Mouse (Mus musculus) kidney, embryonic 16.5 days (tissue): ENCODE measurements around the gene Akap10. TPM values are rescaled to one million over a fixed set of nuclear protein-coding genes. Genes with fewer than 3 reads are reported as not detected.

Source experiments
- ATAC-seq: fragments of 200-750 bp; cut with Nextera tagmentation; 2 replicates; pipeline ENCODE4 v1.8.0; 2017; ENCODE audit warnings: moderate TSS enrichment; ENCODE audit not compliant: low FRiP score, low TSS enrichment
- H3K27ac ChIP-seq: fragments of 300-500 bp; sonication (generic); 2 replicates; pipeline ENCODE4 v1.5.1; 2014; ENCODE audit warnings: low read length
- H3K27me3 ChIP-seq: fragments of 300-500 bp; sonication (generic); 2 replicates; pipeline ENCODE4 v1.6.1; 2014; ENCODE audit warnings: low read length, control low read depth, mixed read lengths; ENCODE audit not compliant: insufficient read depth
- H3K36me3 ChIP-seq: fragments of 300-500 bp; sonication (generic); 2 replicates; pipeline ENCODE4 v1.6.1; 2014; ENCODE audit warnings: low read length, control low read depth, mixed read lengths; ENCODE audit not compliant: insufficient read depth
- H3K4me1 ChIP-seq: fragments of 300-500 bp; sonication (generic); 2 replicates; pipeline ENCODE4 v1.6.1; 2014; ENCODE audit warnings: low read length, control low read depth, mixed read lengths; ENCODE audit not compliant: insufficient read depth
- H3K4me2 ChIP-seq: fragments of 300-500 bp; sonication (generic); replicated peaks from 2 replicates; pipeline ENCODE4 v1.6.1; 2014; ENCODE audit warnings: low read depth, low read length
- H3K4me3 ChIP-seq: fragments of 300-500 bp; sonication (generic); 2 replicates; pipeline ENCODE4 v1.5.1; 2014; ENCODE audit warnings: mild to moderate bottlenecking, low read length
- H3K9ac ChIP-seq: fragments of 300-500 bp; sonication (generic); replicated peaks from 2 replicates; pipeline ENCODE4 v1.6.1; 2014; ENCODE audit warnings: low read length
- H3K9me3 ChIP-seq: fragments of 300-500 bp; sonication (generic); 2 replicates; pipeline ENCODE4 v1.6.1; 2016; ENCODE audit warnings: low read length, control low read depth
- WGBS: fragments of 180-500 bp; shearing (Covaris S2); extraction: QIAGEN DNeasy Blood & Tissue Kit; methylation state at CpG from one replicate; pipeline ENCODE4 v1.1.7; 2014; 5-methylcytosine and 5-hydroxymethylcytosine counted together
- polyA plus RNA-seq: library from polyadenylated mRNA; unstranded; fragments of >200 nt; fragmentation: Nextera tagmentation; extraction: Ambion mirVana; gene quantifications from 2 replicates; pipeline ENCODE4 v1.2.1, GENCODE M21; 2015

Gene Akap10
- polyA plus RNA-seq = 15.8 and 18.7 TPM in 2 replicates

- ATAC-seq = peak; percentile 95
Measured at GRCm38 (mm10) chr11:61930098-61930517, at the start of gene Akap10. Akap10 (minus strand) TSS chr11:61930252.

DNA sequence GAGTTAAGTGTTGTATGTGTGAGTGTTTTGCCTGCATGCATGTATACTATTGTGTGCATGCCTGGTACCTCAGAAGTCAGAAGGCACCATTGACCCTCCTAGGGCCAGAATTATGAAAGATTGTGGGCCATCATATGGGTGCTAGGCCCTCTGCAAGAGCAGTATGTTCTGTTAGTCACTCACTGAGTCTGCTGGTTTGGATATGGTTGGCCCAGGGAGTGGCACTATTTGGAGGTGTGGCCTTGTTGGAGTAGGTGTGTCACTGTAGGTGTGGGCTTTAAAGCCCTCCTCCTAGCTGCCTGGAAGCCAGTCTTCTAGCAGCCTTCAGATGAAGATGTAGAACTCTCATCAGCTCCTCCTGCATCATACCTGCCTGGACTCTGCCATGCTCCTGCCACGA, 45.7 kb upstream of the Akap10 start:
- Histone ChIP-seq H3K4me3 (no peak overlapping the region), H3K4me2 (no peak overlapping the region), H3K4me1 (peaks cover 7% of the 10 kb centered on the region; the same call in 1 of the 2 replicates), H3K36me3 (no peaks in the 10 kb centered on the region), H3K27ac (no peak overlapping the region), H3K9ac (no peak overlapping the region), H3K9me3 (no peaks in the 10 kb centered on the region), H3K27me3 (0 out of 2 replicates have a peak, but pooled peaks cover 2% of the 10 kb centered on the region)
- WGBS = 75% methylated on average over 1 of the region's 1 CpGs
- no peak for ATAC-seq

More at GRCm38 (mm10) chr11:61930098-61930517, at the start of gene Akap10:
- Histone ChIP-seq H3K9me3 (no peaks in the 10 kb centered on the region), H3K4me1 (peaks cover 20% of the 10 kb centered on the region), H3K4me2 (peak within 1 kb of the TSS; percentile 69), H3K9ac (peak within 1 kb of the TSS; percentile 97), H3K27me3 (no peaks in the 10 kb centered on the region), H3K4me3 (peak within 1 kb of the TSS; percentile 95), H3K36me3 (no peaks in the 10 kb centered on the region), H3K27ac (peak within 1 kb of the TSS; percentile 93)
- WGBS = under 1% methylated on average over 42 of the region's 43 CpGs

DNA sequence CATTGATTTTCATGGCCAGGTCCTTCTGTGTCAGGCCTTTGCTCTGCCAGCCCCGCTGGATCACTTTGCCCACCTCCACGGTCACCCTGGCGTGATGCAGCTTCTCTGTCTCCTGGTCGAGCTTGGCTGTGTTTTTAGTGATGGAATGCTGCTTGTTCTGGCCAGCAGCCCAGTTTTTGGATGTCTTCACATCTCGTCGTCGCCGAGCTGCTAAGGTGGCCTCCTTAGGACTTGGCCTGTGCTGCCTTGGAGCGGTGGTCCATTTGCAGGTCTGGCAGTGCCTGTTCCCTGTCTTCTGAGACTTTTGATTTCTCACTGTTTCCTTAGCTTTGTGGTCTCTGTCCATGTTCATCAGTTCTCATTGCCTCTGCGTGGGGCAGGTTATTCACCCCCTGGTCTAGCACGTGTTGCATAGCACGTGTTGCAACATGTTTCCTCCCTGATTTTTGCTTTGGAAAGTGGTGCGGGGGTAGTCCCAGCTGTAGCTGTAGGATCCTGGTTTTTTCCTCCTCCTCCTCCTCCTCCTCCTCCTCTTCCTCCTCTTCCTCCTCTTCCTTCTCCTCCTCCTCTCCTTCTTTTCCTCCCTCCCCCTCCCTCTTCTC, 44.2 kb upstream of the Akap10 start:
- H3K4me3 ChIP-seq = no peak overlapping the region
- 45% methylated on average over 13 of the region's 13 CpGs for WGBS

DNA sequence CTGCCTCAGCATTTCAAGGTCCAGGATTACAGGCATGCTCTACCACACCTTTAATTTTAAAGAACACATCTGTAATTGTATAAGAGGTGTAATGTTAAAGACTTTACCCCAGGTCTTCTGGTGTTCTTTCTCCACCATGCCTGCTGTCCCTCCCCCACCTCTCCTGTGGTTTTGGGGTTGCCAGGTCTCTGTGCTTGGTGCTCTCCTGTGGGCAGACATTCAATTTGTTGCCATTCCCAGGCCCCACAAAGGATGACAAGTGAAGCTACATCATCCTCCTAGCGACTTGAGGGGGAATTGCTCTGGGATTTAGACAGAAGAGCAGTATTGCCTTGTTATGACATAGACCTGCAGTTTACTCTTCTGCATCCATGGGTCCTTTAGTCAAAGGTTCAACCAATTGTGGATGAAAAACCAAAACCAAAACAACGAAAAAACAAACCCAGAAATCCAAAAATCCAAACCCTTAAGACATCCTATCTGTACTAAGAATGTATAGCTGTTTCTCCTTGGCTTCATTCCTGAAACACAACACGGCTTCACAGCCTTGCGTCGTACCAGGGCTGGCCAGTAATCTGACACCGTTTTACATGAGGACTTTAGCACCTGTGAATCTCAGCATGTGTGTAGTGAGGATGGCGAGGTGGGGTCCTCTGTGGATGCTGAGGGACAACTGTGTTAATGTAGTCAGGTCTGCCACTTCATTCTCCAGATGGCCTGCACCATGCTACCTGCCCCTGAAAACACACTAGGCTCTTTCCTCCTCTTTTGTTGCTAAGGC, 41.6 kb upstream of the Akap10 start:
- WGBS = 32% methylated on average over 7 of the region's 7 CpGs
- no peaks in the 10 kb centered on the region for H3K9me3 ChIP-seq
- H3K4me2 ChIP-seq = no peak overlapping the region
- no peak overlapping the region for H3K9ac ChIP-seq
- no peak overlapping the region for H3K27ac ChIP-seq
- ATAC-seq = no peak
- peaks cover 7% of the 10 kb centered on the region; the same call in 1 of the 2 replicates for H3K4me1 ChIP-seq
- H3K4me3 ChIP-seq = no peak overlapping the region
- 0 out of 2 replicates have a peak, but pooled peaks cover 2% of the 10 kb centered on the region for H3K27me3 ChIP-seq
- H3K36me3 ChIP-seq = no peaks in the 10 kb centered on the region

More for the DNA sequence above, 44.2 kb upstream of the Akap10 start:
- Histone ChIP-seq H3K9ac (no peak overlapping the region), H3K27ac (no peak overlapping the region), H3K27me3 (0 out of 2 replicates have a peak, but pooled peaks cover 2% of the 10 kb centered on the region), H3K4me1 (peaks cover 7% of the 10 kb centered on the region; the same call in 1 of the 2 replicates), H3K36me3 (no peaks in the 10 kb centered on the region), H3K4me2 (no peak overlapping the region), H3K9me3 (no peaks in the 10 kb centered on the region)
- ATAC-seq = no peak

DNA sequence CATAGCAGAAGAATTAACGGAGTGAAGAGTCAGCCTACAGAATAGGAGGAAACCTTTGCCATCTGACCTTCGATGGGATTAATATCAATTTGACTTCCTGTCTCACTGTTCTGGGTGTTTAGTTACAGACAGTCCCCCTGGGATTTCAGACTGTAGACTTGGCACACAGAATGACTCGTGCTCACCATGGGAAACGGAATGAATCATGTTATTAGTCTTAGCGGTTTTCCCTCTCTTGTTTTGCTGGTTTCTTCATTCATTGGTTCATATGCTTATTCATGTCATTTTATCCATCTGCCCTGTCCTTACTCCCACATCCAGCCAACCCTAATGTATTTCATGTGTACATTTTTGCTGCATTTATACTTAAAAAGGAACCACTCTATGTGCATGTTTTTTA, 40.8 kb upstream of the Akap10 start:
- 28% methylated on average over 5 of the region's 5 CpGs for WGBS
- no peak for ATAC-seq
- Histone ChIP-seq H3K4me3 (no peak overlapping the region), H3K9me3 (no peaks in the 10 kb centered on the region), H3K36me3 (no peaks in the 10 kb centered on the region), H3K4me1 (peaks cover 7% of the 10 kb centered on the region; the same call in 1 of the 2 replicates), H3K9ac (no peak overlapping the region), H3K27me3 (0 out of 2 replicates have a peak, but pooled peaks cover 2% of the 10 kb centered on the region), H3K27ac (no peak overlapping the region), H3K4me2 (no peak overlapping the region)

GRCm38 (mm10) chr11:61968875-61969274, 38.8 kb upstream of the Akap10 start:
- Histone ChIP-seq H3K27ac (no peak overlapping the region), H3K36me3 (no peaks in the 10 kb centered on the region), H3K4me1 (0 out of 2 replicates have a peak, but pooled peaks cover 2% of the 10 kb centered on the region), H3K27me3 (0 out of 2 replicates have a peak, but pooled peaks cover 2% of the 10 kb centered on the region), H3K4me3 (no peak overlapping the region), H3K9me3 (no peaks in the 10 kb centered on the region), H3K9ac (no peak overlapping the region), H3K4me2 (no peak overlapping the region)
- ATAC-seq = no peak
- 98% methylated on average over 2 of the region's 2 CpGs for WGBS

DNA sequence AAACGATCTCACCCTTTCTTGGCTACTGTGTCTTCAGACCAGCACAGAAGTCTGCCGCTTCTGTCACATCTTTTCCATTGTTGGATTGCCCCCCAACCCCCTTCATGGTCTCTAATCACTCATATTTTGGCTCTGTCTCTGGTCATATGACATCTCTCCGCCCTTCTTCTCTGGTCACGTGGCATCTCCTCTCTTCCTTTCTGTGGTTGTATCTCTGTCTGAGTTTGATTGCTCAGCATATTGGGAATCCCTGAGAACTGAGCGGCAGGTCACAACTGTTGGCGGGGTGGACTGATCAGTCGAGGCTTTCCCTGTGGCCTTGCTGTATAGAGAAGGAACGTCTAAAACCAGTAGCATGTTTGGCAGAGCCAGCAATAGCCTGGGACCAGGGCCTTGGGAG, 37.0 kb upstream of the Akap10 start:
- H3K9me3 ChIP-seq = no peaks in the 10 kb centered on the region
- no peak overlapping the region for H3K9ac ChIP-seq
- no peak for ATAC-seq
- H3K4me1 ChIP-seq = no peaks in the 10 kb centered on the region
- 81% methylated on average over 8 of the region's 8 CpGs for WGBS
- H3K36me3 ChIP-seq = no peaks in the 10 kb centered on the region
- H3K4me3 ChIP-seq = no peak overlapping the region
- H3K4me2 ChIP-seq = no peak overlapping the region
- no peak overlapping the region for H3K27ac ChIP-seq
- H3K27me3 ChIP-seq = no peaks in the 10 kb centered on the region

GRCm38 (mm10) chr11:61964611-61965010, 34.6 kb upstream of the Akap10 start:
- H3K9ac ChIP-seq = no peak overlapping the region
- no peaks in the 10 kb centered on the region for H3K9me3 ChIP-seq
- no peaks in the 10 kb centered on the region for H3K4me1 ChIP-seq
- no peak overlapping the region for H3K4me3 ChIP-seq
- H3K27me3 ChIP-seq = no peaks in the 10 kb centered on the region; the same call in 1 of the 2 replicates
- H3K4me2 ChIP-seq = no peak overlapping the region
- no peak overlapping the region for H3K27ac ChIP-seq
- WGBS = 87% methylated on average over 5 of the region's 5 CpGs
- ATAC-seq = no peak
- no peaks in the 10 kb centered on the region for H3K36me3 ChIP-seq

DNA sequence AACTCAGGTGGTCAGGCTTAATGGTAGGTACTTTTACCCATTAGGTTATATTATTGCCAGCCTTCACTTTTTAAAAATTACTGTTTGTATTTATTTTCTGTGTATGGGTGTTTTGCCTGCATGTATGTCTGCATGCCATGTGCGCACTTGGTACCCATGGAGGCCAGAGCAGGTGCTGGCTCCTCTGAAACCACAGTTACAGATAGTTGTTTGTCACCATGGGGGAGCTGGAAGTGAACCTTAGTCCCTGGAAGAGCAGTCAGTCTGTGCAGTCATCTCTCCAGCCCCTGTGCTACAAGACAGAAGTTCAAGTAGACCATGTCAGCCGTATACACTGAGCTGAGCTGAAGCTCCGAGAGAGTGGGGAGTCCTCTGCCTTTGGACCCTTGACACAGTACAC, 33.1 kb upstream of the Akap10 start:
- Histone ChIP-seq H3K27me3 (peaks cover 8% of the 10 kb centered on the region; the same call in 1 of the 2 replicates), H3K4me1 (no peaks in the 10 kb centered on the region), H3K9me3 (no peaks in the 10 kb centered on the region), H3K27ac (no peak overlapping the region), H3K4me3 (no peak overlapping the region), H3K36me3 (no peaks in the 10 kb centered on the region), H3K4me2 (no peak overlapping the region), H3K9ac (no peak overlapping the region)
- 77% methylated on average over 3 of the region's 3 CpGs for WGBS
- ATAC-seq = no peak

- no peak overlapping the region for H3K9ac ChIP-seq
- no peak overlapping the region for H3K27ac ChIP-seq
- H3K4me3 ChIP-seq = no peak overlapping the region
- H3K4me1 ChIP-seq = no peaks in the 10 kb centered on the region
- 76% methylated on average over 6 of the region's 6 CpGs for WGBS
- H3K4me2 ChIP-seq = no peak overlapping the region
- H3K27me3 ChIP-seq = peaks cover 13% of the 10 kb centered on the region
- no peak for ATAC-seq
- no peaks in the 10 kb centered on the region for H3K9me3 ChIP-seq
- H3K36me3 ChIP-seq = no peaks in the 10 kb centered on the region
Measured at GRCm38 (mm10) chr11:61962684-61963083, 32.6 kb upstream of the Akap10 start.
